Mouse (Mus musculus): ENCODE results near the gene Mif4gd. TPM values are rescaled to one million over a fixed set of nuclear protein-coding genes. Genes with fewer than 3 reads are reported as not detected.

Mif4gd gene
- total and polyA plus RNA-seq, 3 experiments, result 42.0 to 62.9 TPM; not detected in 1

GRCm38 (mm10) chr11:115651680-115652079, 38.9 kb upstream of the Mif4gd start:
- Histone ChIP-seq H3K79me2 (ENCODE audit: control insufficient read depth, insufficient read depth, low read length, poor library complexity) (peaks cover 15% of the 10 kb centered on the region), H3K9ac (ENCODE audit: control insufficient read depth, low read depth, low read length, poor library complexity, severe bottlenecking) (no peak overlapping the region), H3K27ac (ENCODE audit: control insufficient read depth, low read depth, low read length) (no peak overlapping the region), H3K9me3 (replicated peaks; ENCODE audit: insufficient read depth, low read length) (no peaks in the 10 kb centered on the region), H3K4me1 (ENCODE audit: control insufficient read depth in 1 of 2, insufficient read depth in 2 of 2, low read length in 2 of 2) (no peaks in the 10 kb centered on the region), H3K36me3 (ENCODE audit: control insufficient read depth in 1 of 2, insufficient read depth in 2 of 2, low read length in 2 of 2) (peaks cover 0 to 48% of the 10 kb centered on the region in 2 experiments; a peak in 3 of 4 replicates), H3K27me3 (ENCODE audit: control insufficient read depth in 1 of 2, insufficient read depth in 2 of 2, low read length in 2 of 2) (no peaks in the 10 kb centered on the region), H3K4me3 (ENCODE audit: control insufficient read depth in 1 of 2, insufficient read depth in 1 of 2, low read depth in 2 of 2, low read length in 2 of 2) (no peak overlapping the region)
- TF ChIP-seq MYC (IDR thresholded peaks at IDR 0.05; ENCODE audit: low read depth, low read length) (no peak), TAL1 (IDR thresholded peaks at IDR 0.05; ENCODE audit: low read length) (no peak), GABPA (IDR thresholded peaks at IDR 0.05; ENCODE audit: low read depth, low read length) (no peak), NELFE (IDR thresholded peaks at IDR 0.05; ENCODE audit: low read depth, low read length) (no peak), MAFK (IDR thresholded peaks at IDR 0.05; ENCODE audit: borderline replicate concordance, low read depth, low read length) (no peak), MAZ (IDR thresholded peaks at IDR 0.05; ENCODE audit: low read depth, low read length) (no peak), RAD21 (IDR thresholded peaks at IDR 0.05; ENCODE audit: low read depth, low read length) (no peak), ZKSCAN1 (IDR thresholded peaks at IDR 0.05; ENCODE audit: low read depth, low read length) (no peak), MXI1 (IDR thresholded peaks at IDR 0.05; ENCODE audit: low read depth, low read length) (no peak), POLR2AphosphoS2 (IDR thresholded peaks at IDR 0.05; ENCODE audit: low read length) (no peak), SMC3 (IDR thresholded peaks at IDR 0.05; ENCODE audit: low read depth, low read length) (no peak), USF1 (IDR thresholded peaks at IDR 0.05; ENCODE audit: low read depth, low read length) (no peak), POLR2A (IDR thresholded peaks at IDR 0.05; ENCODE audit: control insufficient read depth in 1 of 2, insufficient read depth in 1 of 2, low read depth in 1 of 2, low read length in 2 of 2, poor library complexity in 1 of 2) (no peak; a peak in 1 of 4 replicates)
- no peak for DNase-seq (ENCODE audit: low read depth, low spot score)

DNA sequence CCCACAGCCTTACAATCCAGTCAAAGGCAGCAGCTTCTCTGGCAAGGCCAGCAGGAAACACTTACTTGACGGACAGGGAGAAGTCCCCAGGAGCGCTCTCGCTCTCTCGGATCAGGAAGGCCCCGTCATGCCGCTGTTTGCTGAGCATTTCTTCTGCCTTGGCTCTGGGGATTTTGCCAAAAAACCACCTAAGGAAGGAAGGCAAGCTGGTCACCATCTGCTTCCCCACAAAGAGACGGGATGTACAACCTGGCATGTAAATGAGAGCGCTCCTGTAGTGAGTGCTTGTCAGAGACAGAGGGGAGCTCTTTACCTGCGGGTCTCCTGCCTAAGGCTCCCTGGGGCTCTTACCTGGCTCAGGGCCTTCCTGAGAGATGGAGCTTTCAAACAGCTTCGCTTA, 36.9 kb upstream of the Mif4gd start:
- TF ChIP-seq RCOR1 (IDR thresholded peaks at IDR 0.05; ENCODE audit: low read depth, low read length) (no peak), POLR2AphosphoS5 (IDR thresholded peaks at IDR 0.05; ENCODE audit: borderline replicate concordance, low read depth, low read length) (no peak), POLR2A (IDR thresholded peaks at IDR 0.05; ENCODE audit: control insufficient read depth in 1 of 2, insufficient read depth in 1 of 2, low read depth in 1 of 2, low read length in 2 of 2, poor library complexity in 1 of 2) (no peak), MYB (IDR thresholded peaks at IDR 0.05; ENCODE audit: low read depth, low read length) (no peak), E2F4 (IDR thresholded peaks at IDR 0.05; ENCODE audit: borderline replicate concordance, low read depth, low read length) (no peak), ETS1 (IDR thresholded peaks at IDR 0.05; ENCODE audit: low read depth, low read length) (no peak), MAFK (IDR thresholded peaks at IDR 0.05; ENCODE audit: borderline replicate concordance, low read depth, low read length) (no peak), ZNF384 (IDR thresholded peaks at IDR 0.05; ENCODE audit: low read depth, low read length) (no peak), MAZ (IDR thresholded peaks at IDR 0.05; ENCODE audit: low read depth, low read length) (no peak), USF1 (IDR thresholded peaks at IDR 0.05; ENCODE audit: low read depth, low read length) (no peak), MAX (IDR thresholded peaks at IDR 0.05; ENCODE audit: low read length) (no peak), UBTF (IDR thresholded peaks at IDR 0.05; ENCODE audit: borderline replicate concordance, insufficient read depth, low read depth, low read length) (no peak), CHD1 (IDR thresholded peaks at IDR 0.05; ENCODE audit: low read depth, low read length) (no peak), TBP (IDR thresholded peaks at IDR 0.05; ENCODE audit: low read depth, low read length) (no peak), TAL1 (IDR thresholded peaks at IDR 0.05; ENCODE audit: low read length) (no peak), RAD21 (IDR thresholded peaks at IDR 0.05; ENCODE audit: low read depth, low read length) (no peak), CTCF (IDR thresholded peaks at IDR 0.05 in 2 of 3, conservative IDR thresholded peaks at IDR 0.05 in 1 of 3; ENCODE audit: control insufficient read depth in 1 of 3, insufficient read depth in 1 of 3, low read depth in 2 of 3, low read length in 3 of 3, poor library complexity in 1 of 3, severe bottlenecking in 1 of 3) (no peak)
- H3K79me2 ChIP-seq (ENCODE audit: control insufficient read depth, insufficient read depth, low read length, poor library complexity), result peaks cover 7% of the 10 kb centered on the region
- no peaks in the 10 kb centered on the region for H3K4me1 ChIP-seq (ENCODE audit: control insufficient read depth in 1 of 2, insufficient read depth in 2 of 2, low read length in 2 of 2)
- H3K4me3 ChIP-seq (ENCODE audit: control insufficient read depth in 1 of 2, insufficient read depth in 1 of 2, low read depth in 2 of 2, low read length in 2 of 2), result no peak overlapping the region
- H3K36me3 ChIP-seq (ENCODE audit: control insufficient read depth in 1 of 2, insufficient read depth in 2 of 2, low read length in 2 of 2), result peaks cover 0 to 37% of the 10 kb centered on the region in 2 experiments; a peak in 3 of 4 replicates
- no peak overlapping the region for H3K9ac ChIP-seq (ENCODE audit: control insufficient read depth, low read depth, low read length, poor library complexity, severe bottlenecking)
- no peaks in the 10 kb centered on the region for H3K9me3 ChIP-seq (replicated peaks; ENCODE audit: insufficient read depth, low read length)
- H3K27ac ChIP-seq (ENCODE audit: control insufficient read depth, low read depth, low read length), result no peak overlapping the region
- no peak for DNase-seq (ENCODE audit: low read depth, low spot score)
- no peaks in the 10 kb centered on the region for H3K27me3 ChIP-seq (ENCODE audit: control insufficient read depth in 1 of 2, insufficient read depth in 2 of 2, low read length in 2 of 2)

Measured in MEL (cell line).